Mouse (Mus musculus) left cerebral cortex, postnatal 14 days (tissue): ENCODE results near the gene Hoxd3. TPM values are rescaled to one million over a fixed set of nuclear protein-coding genes. Genes with fewer than 3 reads are reported as not detected.

Experiments used
- microRNA-seq, 2 experiments: library from miRNA; unstranded; fragments of <30 nt; microRNA quantifications; one replicate each; pipeline ENCODE4 v1.2.0; 2022
- total RNA-seq, 2 experiments: library from RNA; stranded (reverse); gene quantifications; 2 replicates each; pipeline ENCODE4 v1.2.3; 2021

Hoxd3 gene
- total RNA-seq, 2 experiments from 2014 or later, result not detected

Small RNA genes lying within 50 kb of the gene (microRNA-seq; reads per million reads assigned to microRNA genes)
- 0 reads per million in 2 experiments for gene Gm44463
- 27.7 to 39.7 reads per million in 2 experiments for gene Mir10b

Other genes with a start within 250 kb of the Hoxd3 start
- gene Lnpk, start 132.5 kb upstream of the Hoxd3 start, total RNA-seq, result 10 to 100 TPM; 68.4 to 72.1 TPM
- gene Evx2, start 52.4 kb upstream of the Hoxd3 start, total RNA-seq, result not detected
- not detected for gene Hoxd13, start 43.6 kb upstream of the Hoxd3 start, total RNA-seq
- gene Hoxd12, start 36.9 kb upstream of the Hoxd3 start, total RNA-seq, result not detected
- not detected for gene Hoxd11, start 32.4 kb upstream of the Hoxd3 start, total RNA-seq
- gene Hoxd10, start 20.0 kb upstream of the Hoxd3 start, total RNA-seq, result not detected
- not detected for gene Hoxd9, start 14.2 kb upstream of the Hoxd3 start, total RNA-seq
- not detected for gene Hoxd8, start 7.3 kb upstream of the Hoxd3 start, total RNA-seq
- gene Hoxd4, start within 50 bp of the Hoxd3 start, total RNA-seq, result not detected
- not detected for gene Gm28230, start 14.8 kb downstream of the Hoxd3 start, total RNA-seq
- gene Hoxd1, start 51.1 kb downstream of the Hoxd3 start, total RNA-seq, result not detected
- 10 to 100 TPM; 47.4 to 54.9 TPM for gene Mtx2, start 113.9 kb downstream of the Hoxd3 start, total RNA-seq